Mouse (Mus musculus) G1E (cell line): ENCODE data around the gene Rufy4.

Experiments used
- CTCF ChIP-seq: IDR thresholded peaks from 2 replicates; pipeline ENCODE4 v1.5.1; 2012; ENCODE audit warnings: low read depth, low read length, inconsistent platforms, mixed read lengths
- GATA1 ChIP-seq: IDR thresholded peaks from 2 replicates; pipeline ENCODE4 v1.6.1; 2012; ENCODE audit warnings: borderline replicate concordance, low read length, inconsistent platforms, mixed read lengths

- TF ChIP-seq CTCF (no peak), GATA1 (no peak)
These were observed 24.8 kb downstream of the Rufy4 start for GRCm38 (mm10) chr1:74150101-74150500.
